Mouse (Mus musculus) left cerebral cortex, adult 11 months (tissue): Measurements from ENCODE around the gene Btnl6.
"Not testable (repeated sequence)": the region's sequence is repeated elsewhere in the genome, so short reads cannot be mapped to it uniquely, and the experiment has no call there.

Experiments used
- DNase-seq: peaks from one replicate; pipeline ENCODE4 v3.0.0; 2022; ENCODE audit warnings: low spot score

The Btnl6 gene

DNA sequence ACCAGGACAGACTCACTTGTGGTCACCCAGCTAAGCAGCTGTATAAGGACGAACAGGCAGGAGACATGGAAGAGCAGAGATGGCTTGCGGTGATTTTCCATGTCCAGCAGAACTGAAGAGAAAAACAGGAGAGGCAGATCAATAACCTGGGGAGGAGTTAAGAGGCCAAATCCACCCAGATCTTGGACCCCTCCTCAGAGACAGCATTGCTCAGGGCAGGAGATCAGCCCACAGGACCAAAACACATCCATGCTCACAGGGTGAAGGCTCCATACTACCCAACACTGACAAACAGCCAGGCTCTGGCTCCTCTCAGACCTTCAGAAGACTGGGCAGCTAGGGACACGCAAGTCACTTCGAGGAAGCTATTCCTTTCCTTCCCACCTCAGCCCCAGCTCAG is at the start of gene Btnl6:
Gene Btnl6, minus strand, starts transcription at position 101 of the 400 bp plus-strand sequence.
- DNase-seq: no peak

DNA sequence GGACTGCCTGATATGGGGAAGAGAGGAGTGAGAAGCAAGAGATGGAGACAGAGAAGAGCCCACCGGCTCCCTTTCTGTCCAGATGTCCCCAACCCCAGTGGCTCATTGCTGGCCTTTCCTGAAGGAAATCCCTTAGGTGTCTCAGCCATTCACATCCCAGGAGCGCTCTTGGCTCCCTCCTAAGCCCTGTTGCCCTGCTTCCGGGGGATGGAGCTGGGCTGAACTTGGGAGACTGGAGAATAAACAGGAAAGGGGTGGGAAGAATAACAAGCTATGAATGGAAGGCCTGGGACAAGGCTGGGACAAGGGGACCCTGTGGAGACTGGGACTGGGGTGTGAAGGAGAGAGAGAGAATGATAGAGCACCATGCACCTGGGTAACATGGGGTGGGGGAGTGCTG is 47.6 kb upstream of the Btnl6 start:
- no peak for DNase-seq

DNA sequence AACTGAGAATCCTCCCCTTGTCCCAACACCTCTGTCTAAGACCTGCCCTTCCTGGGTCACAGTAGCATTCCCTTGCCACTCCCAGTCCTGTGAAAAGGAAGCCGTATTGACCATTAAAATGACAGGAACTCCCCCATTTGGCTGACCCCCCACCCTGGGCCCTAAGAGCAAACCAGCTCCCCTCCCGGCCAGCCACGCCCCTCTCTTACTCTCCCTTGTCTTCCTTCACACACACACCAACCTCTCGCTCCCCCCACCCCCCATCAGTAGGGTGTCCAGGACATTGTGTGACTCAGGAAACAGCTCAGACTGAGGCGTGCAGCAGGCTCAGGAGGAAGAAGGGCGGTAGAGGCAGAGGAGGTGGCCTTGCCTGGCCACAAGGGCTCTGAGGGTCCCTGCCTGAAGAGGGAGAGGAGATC is 46.9 kb upstream of the Btnl6 start, which contains the start of gene Notch4:
Gene Notch4, plus strand, starts transcription at position 266 of the 419 bp plus-strand sequence.
- DNase-seq: no peak

DNA sequence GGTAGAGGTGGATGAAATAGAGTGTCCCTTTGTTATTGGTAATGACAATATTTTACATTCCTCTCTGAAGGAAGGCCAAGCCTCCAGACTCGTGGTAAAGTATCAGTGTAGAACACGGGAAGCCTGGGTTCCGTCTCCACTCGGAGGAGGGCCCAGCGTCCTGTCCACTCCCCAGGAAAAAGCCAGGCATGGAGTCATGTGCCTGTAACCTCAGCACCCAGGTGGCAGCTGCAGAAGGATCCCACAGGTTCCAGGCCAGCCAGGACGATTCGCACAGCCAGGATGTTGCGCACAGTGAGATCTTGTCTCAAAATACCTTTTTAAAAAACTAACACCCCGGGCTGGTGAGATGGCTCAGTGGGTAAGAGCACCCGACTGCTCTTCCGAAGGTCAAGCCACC is 46.2 kb upstream of the Btnl6 start:
- DNase-seq: no peak

DNA sequence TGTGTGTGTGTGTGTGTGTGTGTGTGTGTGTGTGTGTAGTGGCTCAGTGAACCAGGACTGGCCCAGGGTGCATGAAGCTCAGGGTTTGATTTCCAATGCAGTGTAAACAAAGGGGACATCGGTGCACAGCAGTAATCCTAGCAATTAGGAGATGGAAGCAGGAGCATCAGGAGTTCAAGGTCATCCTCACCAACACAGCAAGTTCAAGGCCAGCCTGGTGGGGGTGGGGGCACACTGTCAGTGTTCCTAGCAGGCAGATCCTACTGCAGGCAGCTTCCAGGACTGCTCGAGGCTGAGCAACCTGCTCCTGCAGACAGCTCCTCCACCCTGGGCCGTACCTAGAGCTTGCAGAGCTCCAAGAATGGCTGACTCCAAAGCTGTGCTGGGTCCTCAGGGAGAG is 45.4 kb upstream of the Btnl6 start:
- no peak for DNase-seq

DNA sequence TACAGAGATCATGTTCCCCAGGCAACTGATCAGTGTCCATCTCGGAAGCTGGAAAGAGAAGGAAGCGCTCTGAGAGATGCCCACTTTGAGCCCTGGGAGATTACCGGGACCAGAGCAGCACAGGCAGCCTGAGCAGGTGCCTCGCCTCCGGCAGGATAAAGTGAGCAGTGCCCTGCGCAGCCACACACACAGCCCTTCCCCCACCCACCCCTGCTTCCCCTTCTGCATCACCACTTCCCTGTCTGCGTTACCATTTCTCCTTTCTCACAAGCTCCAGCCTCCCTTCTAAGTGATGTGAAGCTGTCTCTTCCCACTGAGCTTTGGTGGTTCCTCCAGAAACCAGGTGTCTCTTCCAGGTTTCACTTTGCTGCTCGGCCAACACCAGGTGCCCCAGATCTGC is 44.0 kb upstream of the Btnl6 start:
- no peak for DNase-seq

DNA sequence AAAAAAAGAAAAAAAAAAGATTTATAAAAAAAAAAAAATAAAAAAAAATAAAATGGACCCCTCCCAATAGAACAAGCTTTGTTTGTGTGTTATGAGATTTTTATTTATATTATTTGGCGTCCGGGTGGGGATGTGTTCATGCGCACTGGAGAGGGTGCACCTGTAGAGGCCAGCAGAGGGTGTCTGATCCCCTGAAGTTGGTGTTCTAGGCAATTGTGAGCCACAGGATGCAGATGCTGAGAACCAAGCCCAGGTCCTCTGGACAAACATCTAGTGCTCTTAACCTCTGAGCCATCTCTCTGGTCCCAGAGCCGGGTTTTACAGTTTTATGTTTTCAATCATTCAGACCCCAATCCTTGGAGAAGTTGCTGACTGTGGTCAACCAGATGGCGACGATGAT is 43.3 kb upstream of the Btnl6 start:
- DNase-seq: no peak

DNA sequence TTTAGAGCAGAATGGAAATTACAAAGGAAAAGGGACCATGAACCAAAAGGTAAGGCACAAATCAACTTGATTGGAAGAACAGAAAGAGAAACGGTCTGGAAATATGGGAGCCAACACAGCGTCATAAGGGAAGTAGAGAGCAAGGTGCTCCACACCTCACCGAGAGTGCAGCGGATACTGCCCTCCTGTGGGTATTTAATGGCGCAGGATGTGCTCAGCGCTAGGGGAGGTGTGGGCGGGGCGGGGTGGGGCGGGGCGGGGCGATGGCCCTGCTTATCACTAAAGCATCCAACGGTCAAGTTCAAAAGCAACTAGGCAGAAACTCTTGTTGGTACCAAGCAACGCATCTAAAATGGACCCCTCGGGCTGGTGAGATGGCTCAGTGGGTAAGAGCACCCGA is 42.7 kb upstream of the Btnl6 start:
- no peak for DNase-seq

DNA sequence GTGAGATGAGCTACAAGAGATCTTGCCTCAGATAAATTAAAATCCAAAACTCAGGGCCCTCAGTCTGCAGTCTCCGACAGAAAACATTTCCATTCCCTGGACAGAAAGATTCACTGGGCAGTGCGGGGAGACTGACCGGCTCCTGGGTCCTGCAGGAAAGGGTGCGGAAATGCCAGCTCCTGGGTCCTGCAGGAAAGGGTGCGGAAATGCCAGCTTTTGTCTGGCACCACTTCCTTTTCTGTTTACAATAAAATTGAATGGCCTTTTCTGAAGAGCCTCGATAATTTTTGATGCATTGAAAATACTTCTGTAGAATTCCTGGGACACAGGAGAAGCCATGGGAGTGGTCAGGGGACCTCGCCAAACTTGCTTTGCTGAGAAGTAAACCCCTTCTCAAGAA is 42.0 kb upstream of the Btnl6 start:
- no peak for DNase-seq

DNA sequence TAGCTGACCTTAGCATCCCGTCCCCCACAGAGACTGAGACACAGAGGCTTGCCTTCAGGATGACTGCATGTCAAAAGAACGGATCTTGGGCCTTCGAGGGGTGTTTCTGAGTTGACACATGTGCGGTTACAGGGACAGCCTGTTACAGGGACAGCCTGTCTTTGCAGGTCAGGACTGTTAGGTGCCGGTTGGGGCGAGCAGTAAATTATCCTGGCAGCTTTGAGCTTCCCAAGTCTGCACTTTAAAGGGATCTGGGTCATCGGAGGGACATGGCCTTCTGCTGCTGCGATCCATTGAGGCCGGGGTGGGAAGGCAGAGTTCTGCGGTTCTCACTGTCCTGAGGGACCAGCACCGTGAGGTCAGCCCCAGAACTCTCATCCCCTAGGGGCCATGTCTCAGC is 40.3 kb upstream of the Btnl6 start:
- DNase-seq: no peak

DNA sequence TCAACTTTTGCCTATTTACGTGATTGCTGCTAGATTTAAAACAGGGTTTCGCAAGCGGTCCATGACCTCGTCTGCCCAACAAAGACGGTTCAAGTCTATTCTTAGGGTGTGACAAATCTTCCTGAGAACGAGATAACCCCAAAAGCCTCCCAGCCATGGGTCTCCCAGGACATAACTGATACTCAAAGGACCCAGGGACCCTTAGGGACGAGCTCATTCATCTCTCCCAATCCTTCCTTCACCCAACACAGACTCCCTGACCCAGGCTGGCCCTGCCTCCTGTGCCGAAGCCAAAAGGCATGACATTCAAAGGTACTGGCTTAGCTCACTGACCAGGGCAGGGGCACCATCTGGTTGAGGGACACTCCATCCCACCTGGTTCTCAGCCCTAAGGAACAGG is 39.3 kb upstream of the Btnl6 start:
- DNase-seq: no peak

DNA sequence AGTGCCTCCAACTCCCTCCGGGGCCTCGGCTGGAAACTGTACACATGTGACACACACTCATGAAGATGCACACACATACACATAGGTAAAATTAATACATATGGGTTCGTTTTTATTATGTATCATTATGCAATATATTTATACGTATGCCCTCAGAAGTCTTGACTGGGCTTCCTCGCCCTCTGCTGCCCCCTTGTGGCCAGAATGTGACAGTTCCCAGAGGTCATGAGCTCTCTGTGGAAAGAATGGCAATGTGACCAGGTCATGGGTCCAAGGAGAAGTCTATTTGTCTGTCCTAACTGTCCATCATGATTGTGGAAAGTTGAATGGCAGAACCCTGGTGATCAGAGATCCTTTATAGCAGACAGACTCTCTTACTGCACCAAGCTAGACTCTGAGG is 38.3 kb upstream of the Btnl6 start:
- peak; percentile 36 for DNase-seq

DNA sequence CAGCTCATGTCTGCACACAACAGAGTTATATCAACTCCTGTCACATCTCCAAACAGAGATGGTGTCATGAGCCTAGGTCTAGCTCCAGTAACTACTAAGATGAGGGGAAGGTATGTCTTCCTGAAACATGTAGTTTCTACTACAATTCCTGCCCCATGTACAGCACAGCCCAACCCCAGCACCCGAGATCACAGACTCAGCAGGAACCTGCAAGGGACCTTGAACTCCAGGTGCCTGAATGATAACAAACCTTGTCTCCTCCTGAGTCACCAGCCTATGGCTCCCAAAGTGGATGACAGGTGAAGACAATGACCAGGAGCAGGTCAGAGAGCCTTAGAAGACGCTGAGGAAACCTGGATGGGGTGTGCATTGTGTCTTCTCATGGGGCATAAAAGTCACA is 32.7 kb upstream of the Btnl6 start:
- DNase-seq: no peak

DNA sequence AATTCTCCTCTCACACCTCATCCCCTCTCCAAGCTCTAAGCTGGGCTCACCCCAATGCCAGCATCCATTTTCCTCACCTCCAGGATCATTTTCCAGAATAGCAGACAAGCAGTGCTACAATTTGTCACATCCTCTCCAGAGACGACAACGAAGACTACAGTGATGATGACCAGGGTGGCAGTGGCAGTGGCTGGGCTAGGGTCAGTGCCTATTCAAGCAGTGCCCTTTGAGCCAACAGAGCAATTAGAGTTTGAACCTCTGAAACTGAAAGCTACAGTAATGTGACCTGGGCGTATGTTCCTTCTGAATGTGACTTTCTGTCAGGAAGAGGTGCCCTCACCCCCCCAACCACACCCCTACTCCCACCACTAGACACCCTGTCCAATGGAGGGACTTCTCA is 32.0 kb upstream of the Btnl6 start:
- no peak for DNase-seq

DNA sequence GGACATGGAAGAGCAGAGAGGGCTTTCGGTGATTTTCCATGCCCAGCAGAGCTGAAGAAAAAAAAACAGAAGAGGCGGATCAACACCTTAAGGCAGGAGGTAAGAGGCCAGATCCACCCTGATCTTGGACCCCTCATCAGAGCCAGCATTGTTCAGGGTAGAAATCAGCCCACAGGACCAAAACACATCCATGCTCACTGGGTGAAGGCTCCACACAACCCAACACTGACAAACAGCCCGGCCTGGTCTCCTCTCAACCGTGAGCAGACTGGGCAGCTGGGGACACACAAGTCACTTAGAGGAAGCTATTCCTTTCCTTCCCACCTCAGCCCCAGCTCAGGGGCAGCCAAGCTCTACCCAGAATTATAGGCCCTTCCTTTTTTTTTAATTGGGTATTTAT is 30.4 kb upstream of the Btnl6 start:
- DNase-seq: no peak

DNA sequence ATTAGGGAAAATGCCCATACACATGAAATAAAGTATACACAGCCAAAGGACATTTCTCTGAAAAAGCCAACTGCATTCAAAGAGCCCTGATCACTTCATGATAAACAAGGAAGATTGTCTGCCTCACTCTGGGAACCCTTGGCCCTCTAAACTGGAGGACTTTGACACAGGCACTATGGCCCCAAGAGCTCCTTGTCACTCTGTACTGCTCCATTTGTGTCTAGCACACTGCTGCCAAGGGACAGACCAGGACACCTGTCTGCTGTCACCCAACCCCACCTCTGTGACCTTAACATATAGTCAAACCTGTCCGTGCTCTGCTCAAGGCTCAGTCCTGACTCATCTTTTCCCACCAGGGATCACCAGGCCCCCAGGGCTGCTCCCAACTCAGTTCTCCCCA is 29.6 kb upstream of the Btnl6 start:
- DNase-seq: no peak

DNA sequence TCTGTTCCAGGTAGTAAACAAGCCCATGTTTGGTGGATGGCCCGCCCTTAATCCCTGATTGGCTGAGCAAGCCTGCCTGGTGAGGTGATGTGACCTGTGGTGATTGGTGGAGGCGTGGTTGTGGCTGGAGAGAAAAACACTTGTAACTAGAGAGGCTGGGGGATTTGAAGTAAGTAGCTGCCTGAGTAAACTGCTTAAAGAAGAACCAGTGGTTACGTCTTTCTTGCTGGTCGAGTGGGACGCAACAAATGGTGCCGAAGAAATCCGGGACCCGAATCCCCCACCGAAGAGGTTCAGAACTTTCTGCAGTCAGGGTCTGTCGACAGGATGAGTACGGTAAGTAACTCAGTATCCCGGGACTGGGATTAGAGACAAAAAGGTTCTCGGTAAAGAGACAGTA is 26.4 kb upstream of the Btnl6 start:
- not testable (repeated sequence) for DNase-seq

DNA sequence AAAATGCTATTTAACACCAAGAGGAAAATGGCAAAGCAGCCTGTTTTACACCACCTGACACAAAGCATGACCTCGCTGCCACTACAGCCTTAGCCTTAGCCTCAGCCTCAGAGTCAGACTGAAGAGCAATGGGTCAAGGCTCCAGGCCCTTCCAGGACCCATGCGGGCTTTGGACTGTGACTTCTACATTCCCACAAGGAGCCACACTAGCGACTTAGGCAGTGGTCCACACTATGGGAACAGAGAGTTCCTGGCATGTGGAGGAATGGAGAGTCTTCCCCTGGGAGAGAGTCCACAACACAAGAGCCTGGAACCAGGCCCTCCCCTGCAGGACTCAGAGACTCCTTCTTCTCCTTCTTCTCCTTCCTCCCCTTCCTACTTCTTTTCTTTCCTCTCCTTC is 15.5 kb upstream of the Btnl6 start:
- DNase-seq: no peak

DNA sequence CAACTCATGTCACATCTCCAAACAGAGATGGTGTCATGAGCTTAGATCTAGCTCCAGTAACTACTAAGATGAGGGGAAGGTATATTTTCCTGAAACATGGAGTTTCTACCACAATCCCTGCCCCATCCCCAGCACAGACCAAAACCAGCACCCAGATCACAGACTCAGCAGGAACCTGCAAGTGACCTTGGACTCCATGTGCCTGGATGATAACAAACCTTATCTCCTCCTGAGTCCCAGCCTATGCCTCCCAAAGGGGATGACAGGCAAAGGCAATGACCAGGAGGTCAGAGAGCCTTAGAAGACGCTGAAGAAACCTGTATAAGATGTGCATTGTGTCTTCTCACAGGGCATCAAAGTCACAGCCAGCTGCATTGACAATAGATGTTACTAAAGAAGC is 1.8 kb upstream of the Btnl6 start:
- no peak for DNase-seq

DNA sequence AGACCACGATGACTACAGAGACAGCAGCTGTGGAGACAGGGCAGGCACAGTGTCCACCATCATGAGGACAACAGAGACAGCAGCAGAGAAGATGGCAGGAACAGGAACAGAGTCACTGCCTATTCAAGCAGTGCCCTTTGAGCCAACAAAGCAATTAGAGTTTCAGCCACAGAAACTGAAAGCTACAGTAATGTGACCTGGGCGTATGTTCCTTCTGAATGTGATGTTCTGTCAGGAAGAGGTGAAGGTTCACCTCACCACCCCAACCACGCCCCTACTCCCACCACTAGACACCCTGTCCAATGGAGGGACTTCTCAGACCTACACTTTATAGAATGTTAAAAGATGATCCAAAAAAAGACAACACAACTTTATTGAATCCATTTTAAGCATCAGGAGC is 1.4 kb upstream of the Btnl6 start:
- not testable (repeated sequence) for DNase-seq

DNA sequence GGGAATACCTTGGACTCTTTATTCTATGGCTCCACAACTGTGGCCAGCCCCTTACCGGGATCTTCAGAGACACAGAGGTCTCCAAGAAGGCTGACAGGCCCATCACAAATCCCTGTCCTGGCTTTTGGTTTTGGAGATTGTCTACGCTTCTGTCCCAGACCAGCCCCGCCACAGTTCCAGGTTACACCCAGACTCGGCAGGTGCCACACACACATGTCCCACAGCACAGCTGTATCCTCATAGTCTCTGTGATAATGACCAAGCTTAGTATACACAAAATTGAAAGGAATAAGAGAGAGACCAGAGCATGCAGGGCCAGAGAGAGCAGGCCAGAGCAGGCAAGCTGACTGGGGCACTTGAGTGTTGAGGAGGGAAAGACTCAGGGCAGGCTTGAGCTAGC is 643 bp upstream of the Btnl6 start:
- no peak for DNase-seq

DNA sequence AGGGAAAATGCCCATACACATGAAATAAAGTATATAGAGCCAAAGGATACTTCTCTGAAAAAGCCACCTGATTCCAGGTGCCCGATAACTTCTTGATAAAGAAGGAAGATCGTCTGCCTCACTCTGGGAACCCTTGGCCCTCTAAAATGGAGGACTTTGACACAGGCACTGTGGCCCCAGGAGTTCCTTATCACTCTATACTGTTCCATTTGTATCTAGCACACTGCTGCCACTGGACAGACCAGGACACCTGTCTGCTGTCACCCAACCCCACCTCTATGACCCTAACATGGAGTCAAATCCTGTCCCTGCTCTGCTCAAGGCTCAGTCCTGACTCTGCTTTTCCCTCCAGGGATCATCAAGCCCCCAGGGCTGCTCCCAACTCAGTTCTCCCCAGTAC is 638 bp downstream of the Btnl6 start:
- no peak for DNase-seq

DNA sequence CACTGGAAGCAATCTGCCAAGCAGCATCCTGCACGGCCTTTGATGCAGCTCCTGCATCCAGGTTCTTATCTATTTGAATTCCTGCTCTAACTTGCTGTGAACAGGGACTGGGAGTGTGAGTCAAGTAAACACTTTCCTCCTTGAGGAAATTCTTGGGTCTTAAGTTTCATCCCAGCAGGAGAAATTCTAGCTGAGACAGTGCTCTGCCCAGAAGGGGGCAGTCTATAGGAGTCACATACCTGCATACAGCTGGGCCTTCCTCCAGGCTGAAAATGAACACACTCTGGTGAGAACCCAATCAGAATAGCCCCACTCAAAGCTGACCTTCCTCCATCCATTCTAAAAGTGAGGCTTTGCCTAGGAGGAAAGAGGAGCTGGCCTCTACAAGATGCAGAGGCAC is 5.4 kb downstream of the Btnl6 start:
- not testable (repeated sequence) for DNase-seq

DNA sequence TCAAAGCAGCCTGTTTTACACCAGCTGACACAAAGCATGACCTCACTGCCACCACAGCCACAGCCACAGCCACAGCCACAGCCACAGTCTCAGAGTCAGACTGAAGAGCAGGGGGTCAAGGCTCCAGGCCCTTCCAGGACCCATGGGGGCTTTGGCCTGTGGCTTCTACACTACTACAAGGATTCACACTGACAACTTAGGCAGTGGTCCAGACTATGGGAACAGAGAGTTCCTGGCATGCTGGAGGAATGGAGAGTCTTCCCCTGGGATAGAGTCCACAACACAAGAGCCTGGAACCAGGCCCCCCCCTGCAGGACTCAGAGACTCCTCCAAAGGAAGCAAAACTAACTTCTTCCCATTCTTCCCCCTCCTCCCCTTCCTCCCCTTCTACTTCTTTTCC is 9.6 kb downstream of the Btnl6 start:
- no peak for DNase-seq

DNA sequence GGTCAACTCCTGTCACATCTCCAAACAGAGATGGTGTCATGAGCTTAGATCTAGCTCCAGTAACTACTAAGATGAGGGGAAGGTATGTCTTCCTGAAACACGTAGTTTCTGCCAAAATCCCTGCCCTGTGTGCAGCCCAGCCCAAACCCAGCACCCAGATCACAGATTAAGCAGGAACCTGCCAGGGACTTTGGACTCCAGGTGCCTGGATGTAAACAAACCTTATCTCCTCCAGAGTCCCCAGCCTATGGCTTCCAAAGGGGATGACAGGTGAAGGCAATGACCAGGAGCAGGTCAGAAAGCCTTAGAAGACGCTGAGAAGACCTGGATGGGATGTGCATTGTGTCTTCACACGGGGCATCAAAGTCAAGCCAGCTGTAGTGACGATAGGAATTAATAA is 19.4 kb downstream of the Btnl6 start:
- not testable (repeated sequence) for DNase-seq
